Mouse (Mus musculus) spleen, adult 2 months (tissue): ENCODE results near the gene Car8. TPM values are rescaled to one million over a fixed set of nuclear protein-coding genes. Genes with fewer than 3 reads are reported as not detected.
"Not testable (repeated sequence)": the region's sequence is repeated elsewhere in the genome, so short reads cannot be mapped to it uniquely, and the experiment has no call there.

ENCODE experiments used
- DNase-seq, 2 experiments: peaks; one replicate each; pipeline versions ENCODE4 v3.0.0 to v3.0.0-alpha.2; 2012 to 2021; ENCODE audit warnings: low spot score in 2 of 2, low read depth in 1 of 2
- H3K27ac ChIP-seq: fragments of 200-500 bp; 2 replicates; pipeline ENCODE4 v1.5.1; 2012; ENCODE audit warnings: low read length, inconsistent platforms; ENCODE audit not compliant: insufficient read depth
- H3K27me3 ChIP-seq: fragments of 200-500 bp; 2 replicates; pipeline ENCODE4 v1.6.1; 2012; ENCODE audit warnings: mild to moderate bottlenecking, moderate library complexity, low read length, inconsistent platforms; ENCODE audit not compliant: control insufficient read depth, insufficient read depth
- H3K36me3 ChIP-seq: fragments of 200-500 bp; 2 replicates; pipeline ENCODE4 v1.6.1; 2012; ENCODE audit warnings: mild to moderate bottlenecking, low read length, inconsistent platforms; ENCODE audit not compliant: control insufficient read depth, insufficient read depth
- H3K4me1 ChIP-seq: fragments of 200-500 bp; 2 replicates; pipeline ENCODE4 v1.6.1; 2011; ENCODE audit warnings: inconsistent platforms; ENCODE audit not compliant: control insufficient read depth, insufficient read depth, insufficient read length
- H3K4me3 ChIP-seq: fragments of 200-500 bp; 2 replicates; pipeline ENCODE4 v1.5.1; 2011; ENCODE audit warnings: mild to moderate bottlenecking, inconsistent platforms; ENCODE audit not compliant: insufficient read depth, insufficient read length; ENCODE audit errors: extremely low read depth
- CTCF ChIP-seq: fragments of 200-500 bp; IDR thresholded peaks from 2 replicates; pipeline ENCODE4 v1.5.1; 2011; ENCODE audit warnings: mild to moderate bottlenecking, inconsistent platforms; ENCODE audit not compliant: insufficient read depth, insufficient read length, insufficient replicate concordance; ENCODE audit errors: extremely low read depth
- POLR2A ChIP-seq: fragments of 200-500 bp; IDR thresholded peaks from 2 replicates; pipeline ENCODE4 v1.6.1; 2011; ENCODE audit warnings: low read depth, low read length, inconsistent platforms
- WGBS: fragments of 180-500 bp; shearing (Covaris S2); methylation state at CpG from one replicate; pipeline ENCODE4 v1.1.7; 2018; 5-methylcytosine and 5-hydroxymethylcytosine counted together
- polyA plus RNA-seq: library from polyadenylated mRNA; depleted of rRNA; stranded (reverse); fragments of >200 nt; gene quantifications from 2 replicates; pipeline ENCODE4 v1.2.3, GENCODE M21; 2012

Gene Car8
- polyA plus RNA-seq, 1 experiment: 0.01 TPM

- WGBS: 88% methylated on average over 6 of the region's 6 CpGs
- no peaks in the 10 kb centered on the region for H3K4me1 ChIP-seq
- no peaks in the 10 kb centered on the region for H3K27me3 ChIP-seq
- H3K36me3 ChIP-seq: no peaks in the 10 kb centered on the region
- no peak overlapping the region for H3K4me3 ChIP-seq
- DNase-seq: no peak
- H3K27ac ChIP-seq: no peak overlapping the region
- no peak for TF ChIP-seq CTCF
- no peak for TF ChIP-seq POLR2A
These were observed 84.1 kb downstream of the Car8 start for GRCm38 (mm10) chr4:8154589-8155198.

- H3K4me1 ChIP-seq, H3K27ac ChIP-seq, H3K4me3 ChIP-seq, H3K36me3 ChIP-seq, H3K27me3 ChIP-seq, DNase-seq: not testable (repeated sequence)
- WGBS: 90% methylated on average over 5 of the region's 5 CpGs
These were observed 84.9 kb downstream of the Car8 start for GRCm38 (mm10) chr4:8153926-8154325.

- no peaks in the 10 kb centered on the region for H3K36me3 ChIP-seq
- no peaks in the 10 kb centered on the region for H3K27me3 ChIP-seq
- TF ChIP-seq POLR2A: no peak
- no peak for TF ChIP-seq CTCF
- DNase-seq: no peak
- no peak overlapping the region for H3K27ac ChIP-seq
- WGBS: 90% methylated on average over 2 of the region's 2 CpGs
- no peaks in the 10 kb centered on the region for H3K4me1 ChIP-seq
- no peak overlapping the region for H3K4me3 ChIP-seq
These were observed 101.4 kb downstream of the Car8 start for GRCm38 (mm10) chr4:8137403-8137802.

GRCm38 (mm10) chr4:8132024-8132423, 106.8 kb downstream of the Car8 start:
- 96% methylated on average over 2 of the region's 2 CpGs for WGBS
- DNase-seq: no peak
- Histone ChIP-seq H3K36me3 (no peaks in the 10 kb centered on the region), H3K4me3 (no peak overlapping the region), H3K27ac (no peak overlapping the region), H3K4me1 (no peaks in the 10 kb centered on the region), H3K27me3 (no peaks in the 10 kb centered on the region)
- no peak for TF ChIP-seq POLR2A
- TF ChIP-seq CTCF: no peak

GRCm38 (mm10) chr4:8113558-8113957, 125.3 kb downstream of the Car8 start:
- 73% methylated on average over 3 of the region's 3 CpGs for WGBS
- H3K27ac ChIP-seq: no peak overlapping the region
- H3K4me1 ChIP-seq: no peaks in the 10 kb centered on the region
- H3K27me3 ChIP-seq: no peaks in the 10 kb centered on the region
- TF ChIP-seq POLR2A: no peak
- TF ChIP-seq CTCF: no peak
- H3K4me3 ChIP-seq: no peak overlapping the region
- DNase-seq: no peak
- H3K36me3 ChIP-seq: no peaks in the 10 kb centered on the region

GRCm38 (mm10) chr4:8111891-8112290, 127.0 kb downstream of the Car8 start:
- no peak overlapping the region for H3K27ac ChIP-seq
- H3K27me3 ChIP-seq: no peaks in the 10 kb centered on the region
- no peak for DNase-seq
- WGBS: 87% methylated on average over 3 of the region's 3 CpGs
- no peaks in the 10 kb centered on the region for H3K4me1 ChIP-seq
- TF ChIP-seq CTCF (no peak), POLR2A (no peak)
- no peak overlapping the region for H3K4me3 ChIP-seq
- H3K36me3 ChIP-seq: no peaks in the 10 kb centered on the region

GRCm38 (mm10) chr4:8109906-8110567, 128.8 kb downstream of the Car8 start:
- WGBS: 94% methylated on average over 16 of the region's 16 CpGs
- Histone ChIP-seq H3K36me3 (no peaks in the 10 kb centered on the region), H3K4me1 (no peaks in the 10 kb centered on the region), H3K4me3 (no peak overlapping the region), H3K27me3 (no peaks in the 10 kb centered on the region), H3K27ac (no peak overlapping the region)
- TF ChIP-seq CTCF: no peak
- no peak for TF ChIP-seq POLR2A
- DNase-seq: no peak
